Mouse (Mus musculus) C2C12 (cell line): ENCODE measurements at regions not wholly inside any gene's neighbourhood (a gene's known extent, or its start where the extent isn't known, plus 50 kb on each side); places are given as distances from the start of the nearest gene placed in this dataset.

Experiments
- CEBPB ChIP-seq: IDR thresholded peaks from one replicate; pipeline ENCODE4 v1.6.1; 2011; ENCODE audit warnings: low read depth, mild to moderate bottlenecking, control low read depth, moderate library complexity
- CTCF ChIP-seq: IDR thresholded peaks from one replicate; pipeline ENCODE4 v1.5.1; 2011; ENCODE audit not compliant: control insufficient read depth, insufficient read depth, insufficient read length
- FOSL1 ChIP-seq: IDR thresholded peaks from one replicate; pipeline ENCODE4 v1.8.0; 2011; ENCODE audit warnings: mild to moderate bottlenecking, low read length; ENCODE audit not compliant: poor library complexity, insufficient read depth, severe bottlenecking
- MAX ChIP-seq: IDR thresholded peaks from one replicate; pipeline ENCODE4 v1.6.1; 2011; ENCODE audit warnings: mild to moderate bottlenecking, control low read depth
- MYOD1 ChIP-seq: IDR thresholded peaks from one replicate; pipeline ENCODE4 v1.6.1; 2011; ENCODE audit warnings: low read depth; ENCODE audit not compliant: control insufficient read depth, insufficient read length
- MYOG ChIP-seq: IDR thresholded peaks from one replicate; pipeline ENCODE4 v1.6.1; 2011; ENCODE audit not compliant: control insufficient read depth, insufficient read length; ENCODE audit errors: extremely low read depth
- USF1 ChIP-seq: IDR thresholded peaks from one replicate; pipeline ENCODE4 v1.6.1; 2011; ENCODE audit warnings: low read depth, mild to moderate bottlenecking, control low read depth, moderate library complexity

- TF ChIP-seq CTCF = no peak
- TF ChIP-seq FOSL1 = no peak
- TF ChIP-seq CEBPB = no peak
- TF ChIP-seq USF1 = no peak
- TF ChIP-seq MYOG = no peak
- TF ChIP-seq MYOD1 = no peak
- TF ChIP-seq MAX = no peak
These were observed 261.1 kb downstream of the Irs2 start for GRCm38 (mm10) chr8:10747150-10747549.
